Mouse (Mus musculus) lung, postnatal 0 days (tissue): ENCODE measurements around the gene Olfr1014.

Source experiments
- CTCF ChIP-seq: IDR thresholded peaks from 2 replicates; pipeline ENCODE4 v1.5.1; 2016; ENCODE audit warnings: antibody characterized with exemption, mild to moderate bottlenecking
- EP300 ChIP-seq: IDR thresholded peaks from 2 replicates; pipeline ENCODE4 v1.6.1; 2016; ENCODE audit warnings: antibody characterized with exemption, mild to moderate bottlenecking, control low read depth

DNA sequence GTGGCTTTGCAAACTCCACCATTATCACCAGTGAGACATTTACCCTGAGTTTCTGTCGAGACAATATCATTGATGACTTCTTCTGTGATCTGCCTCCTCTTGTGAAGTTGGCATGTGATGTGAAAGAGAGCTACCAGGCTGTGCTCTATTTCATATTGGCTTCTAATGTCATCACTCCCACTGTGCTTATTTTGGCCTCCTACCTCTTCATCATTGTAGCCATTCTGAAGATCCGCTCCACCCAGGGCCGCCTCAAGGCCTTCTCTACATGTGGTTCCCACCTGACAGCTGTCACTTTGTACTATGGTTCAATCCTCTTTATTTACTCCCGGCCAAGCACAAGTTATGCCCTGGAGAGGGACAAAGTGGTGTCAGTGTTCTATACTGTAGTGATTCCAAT is 18.7 kb upstream of the Olfr1014 start:
- TF ChIP-seq CTCF (no peak), EP300 (no peak)
